Mouse (Mus musculus): ENCODE results near the gene Mapk11. TPM values are rescaled to one million over a fixed set of nuclear protein-coding genes. Genes with fewer than 3 reads are reported as not detected.
A peak's percentile ranks its signal among the peaks of the same experiment; 100 is the strongest.

Mapk11 gene
- polyA plus RNA-seq, 1 experiment, result 9.1 TPM

DNA sequence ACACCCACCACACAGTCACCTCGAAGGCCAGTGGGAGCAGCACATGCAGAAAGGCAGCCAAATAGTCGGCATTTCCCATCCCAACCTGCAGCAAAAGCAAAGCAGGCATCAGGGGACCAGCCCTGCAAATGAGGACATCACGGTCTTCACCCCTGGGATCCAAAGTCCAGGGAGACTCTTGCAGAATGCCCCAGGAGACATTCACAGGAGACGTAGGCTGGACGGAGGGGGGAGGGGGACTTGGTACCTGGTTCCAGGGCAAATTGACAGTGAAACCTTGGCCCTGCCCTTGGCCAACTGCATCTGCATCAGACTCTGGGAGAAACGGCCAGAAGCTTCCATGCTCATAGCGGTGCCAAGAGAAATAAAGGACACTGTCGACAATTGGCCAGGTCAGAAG is 22.8 kb downstream of the Mapk11 start:
- no peaks in the 10 kb centered on the region for H3K27me3 ChIP-seq (ENCODE audit: control insufficient read depth, insufficient read depth, insufficient read length)
- no peak overlapping the region for H3K4me3 ChIP-seq
- H3K79me2 ChIP-seq (ENCODE audit: control insufficient read depth, insufficient read depth), result peaks cover 12% of the 10 kb centered on the region
- no peak overlapping the region for H3ac ChIP-seq (ENCODE audit: control insufficient read depth, insufficient read length)
- peaks cover 5% of the 10 kb centered on the region for H3K36me3 ChIP-seq (ENCODE audit: control insufficient read depth, insufficient read depth)
- TF ChIP-seq SRF (IDR thresholded peaks at IDR 0.05; ENCODE audit: control insufficient read depth, insufficient read length, low read depth) (no peak), TCF12 (IDR thresholded peaks at IDR 0.05; ENCODE audit: insufficient read depth, poor library complexity, severe bottlenecking) (no peak), E2F4 (IDR thresholded peaks at IDR 0.05; ENCODE audit: insufficient read depth) (no peak), MAX (IDR thresholded peaks at IDR 0.05; ENCODE audit: low read depth) (no peak), POLR2AphosphoS2 (IDR thresholded peaks at IDR 0.05; ENCODE audit: insufficient read length, low read depth) (no peak), MYOD1 (IDR thresholded peaks at IDR 0.05; ENCODE audit: control insufficient read depth in 1 of 3, insufficient read length in 2 of 3, low read depth in 2 of 3) (no peak)
- H3K4me2 ChIP-seq (ENCODE audit: low read depth), result no peak overlapping the region

DNA sequence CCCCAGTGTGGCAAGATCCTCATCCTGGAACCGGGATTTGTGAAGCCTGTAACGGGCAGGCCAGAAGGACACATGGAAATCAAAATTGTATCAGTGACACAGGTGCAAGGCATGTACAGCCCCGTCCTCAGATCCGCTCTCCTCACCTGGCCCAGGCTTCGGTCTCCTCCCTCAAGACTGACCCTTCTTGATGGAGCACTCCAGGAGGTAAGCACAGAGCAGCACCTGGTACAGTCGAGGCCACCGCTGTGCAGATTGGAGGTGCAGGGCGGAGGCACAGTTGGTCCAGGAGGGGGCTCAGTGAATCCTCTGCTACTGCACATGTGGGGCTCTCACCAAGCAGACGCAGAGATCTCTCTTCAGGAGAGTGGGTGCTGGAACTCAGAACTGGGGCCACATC is 24.1 kb downstream of the Mapk11 start:
- Histone ChIP-seq H3K4me3 (no peak overlapping the region), H3K36me3 (ENCODE audit: control insufficient read depth, insufficient read depth) (peaks cover 9% of the 10 kb centered on the region), H3K79me2 (ENCODE audit: control insufficient read depth, insufficient read depth) (peaks cover 24% of the 10 kb centered on the region), H3ac (ENCODE audit: control insufficient read depth, insufficient read length) (no peak overlapping the region), H3K27me3 (ENCODE audit: control insufficient read depth, insufficient read depth, insufficient read length) (no peaks in the 10 kb centered on the region), H3K4me2 (ENCODE audit: low read depth) (no peak overlapping the region)
- TF ChIP-seq MAX (IDR thresholded peaks at IDR 0.05; ENCODE audit: low read depth) (no peak), TCF3 (IDR thresholded peaks at IDR 0.05; ENCODE audit: insufficient read length, low read depth) (no peak), SRF (IDR thresholded peaks at IDR 0.05; ENCODE audit: control insufficient read depth, insufficient read length, low read depth) (no peak)

DNA sequence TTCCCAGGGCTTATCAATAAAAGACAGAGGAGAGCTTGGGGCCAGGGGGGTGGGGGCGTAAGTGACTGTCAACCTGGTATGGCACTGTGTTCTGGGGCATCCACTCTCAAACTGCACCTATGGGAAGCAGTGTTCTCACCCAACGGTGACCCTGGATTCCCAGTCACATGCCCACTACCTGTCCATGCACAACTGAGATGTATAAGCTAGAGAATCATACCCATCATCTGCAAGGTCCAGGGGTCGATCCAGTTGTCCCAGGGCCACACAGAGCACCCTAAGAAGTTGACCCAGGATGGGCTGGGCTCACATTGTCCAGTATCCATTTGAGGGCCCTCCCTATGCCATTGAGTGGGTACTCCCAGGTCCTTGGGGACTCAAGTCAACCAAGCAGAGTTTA is 25.1 kb downstream of the Mapk11 start:
- Histone ChIP-seq H3K79me2 (ENCODE audit: control insufficient read depth, insufficient read depth) (peaks cover 34% of the 10 kb centered on the region), H3K27me3 (ENCODE audit: control insufficient read depth, insufficient read depth, insufficient read length) (no peaks in the 10 kb centered on the region), H3K36me3 (ENCODE audit: control insufficient read depth, insufficient read depth) (peaks cover 18% of the 10 kb centered on the region), H3ac (ENCODE audit: control insufficient read depth, insufficient read length) (no peak overlapping the region), H3K4me2 (ENCODE audit: low read depth) (no peak overlapping the region), H3K4me3 (no peak overlapping the region)
- no peak for TF ChIP-seq E2F4 (IDR thresholded peaks at IDR 0.05; ENCODE audit: insufficient read depth)
- TF ChIP-seq CEBPB (IDR thresholded peaks at IDR 0.05; ENCODE audit: insufficient read depth, poor library complexity, severe bottlenecking), result no peak
- no peak for TF ChIP-seq POLR2A (IDR thresholded peaks at IDR 0.05; ENCODE audit: insufficient read length, low read depth)
- TF ChIP-seq USF1 (IDR thresholded peaks at IDR 0.05; ENCODE audit: low read depth), result no peak
- no peak for TF ChIP-seq TCF12 (IDR thresholded peaks at IDR 0.05; ENCODE audit: insufficient read depth, poor library complexity, severe bottlenecking)
- TF ChIP-seq POLR2AphosphoS2 (IDR thresholded peaks at IDR 0.05; ENCODE audit: insufficient read length, low read depth), result no peak
- no peak for TF ChIP-seq TCF3 (IDR thresholded peaks at IDR 0.05; ENCODE audit: insufficient read length, low read depth)
- TF ChIP-seq SRF (IDR thresholded peaks at IDR 0.05; ENCODE audit: control insufficient read depth, insufficient read length, low read depth), result no peak
- TF ChIP-seq MYOG (IDR thresholded peaks at IDR 0.05; ENCODE audit: control insufficient read depth in 1 of 3, insufficient read depth in 1 of 3, insufficient read length in 2 of 3, low read depth in 2 of 3), result no peak
- TF ChIP-seq MYOD1 (IDR thresholded peaks at IDR 0.05; ENCODE audit: control insufficient read depth in 1 of 3, insufficient read length in 2 of 3, low read depth in 2 of 3), result no peak
- no peak for TF ChIP-seq REST (IDR thresholded peaks at IDR 0.05; ENCODE audit: insufficient read depth, insufficient read length)
- no peak for TF ChIP-seq MAX (IDR thresholded peaks at IDR 0.05; ENCODE audit: low read depth)

DNA sequence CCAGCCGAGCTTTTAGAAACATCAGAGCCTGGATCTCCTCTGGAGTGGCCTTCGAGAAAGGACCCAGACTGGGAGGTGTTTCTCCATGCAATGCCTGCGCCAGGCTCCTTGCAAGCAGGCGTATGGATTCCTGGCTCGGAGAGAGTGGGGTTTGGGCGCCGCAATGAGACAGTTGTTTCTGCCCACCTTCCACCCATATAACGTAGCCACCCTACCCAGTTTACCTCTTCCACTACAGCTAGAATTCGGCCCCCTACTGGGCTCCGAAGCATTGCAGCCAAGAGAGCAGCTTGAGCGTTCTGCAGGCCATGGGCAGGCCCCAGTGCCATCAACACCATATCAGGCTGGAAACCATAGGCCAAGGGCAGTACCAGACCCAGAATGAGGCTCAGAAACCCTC is 25.8 kb downstream of the Mapk11 start:
- Histone ChIP-seq H3K79me2 (ENCODE audit: control insufficient read depth, insufficient read depth) (peaks cover 38% of the 10 kb centered on the region), H3K27me3 (ENCODE audit: control insufficient read depth, insufficient read depth, insufficient read length) (no peaks in the 10 kb centered on the region), H3K4me2 (ENCODE audit: low read depth) (peak overlapping the region; percentile 73), H3K36me3 (ENCODE audit: control insufficient read depth, insufficient read depth) (peaks cover 18% of the 10 kb centered on the region), H3ac (ENCODE audit: control insufficient read depth, insufficient read length) (no peak overlapping the region), H3K4me3 (peak overlapping the region; percentile 91)
- TF ChIP-seq SRF (IDR thresholded peaks at IDR 0.05; ENCODE audit: control insufficient read depth, insufficient read length, low read depth) (no peak), MYOG (IDR thresholded peaks at IDR 0.05; ENCODE audit: control insufficient read depth in 1 of 3, insufficient read depth in 1 of 3, insufficient read length in 2 of 3, low read depth in 2 of 3) (no peak), MAX (IDR thresholded peaks at IDR 0.05; ENCODE audit: low read depth) (no peak), POLR2A (IDR thresholded peaks at IDR 0.05; ENCODE audit: insufficient read length, low read depth) (no peak), TCF3 (IDR thresholded peaks at IDR 0.05; ENCODE audit: insufficient read length, low read depth) (no peak), MYOD1 (IDR thresholded peaks at IDR 0.05; ENCODE audit: control insufficient read depth in 1 of 3, insufficient read length in 2 of 3, low read depth in 2 of 3) (no peak), E2F4 (IDR thresholded peaks at IDR 0.05; ENCODE audit: insufficient read depth) (no peak), POLR2AphosphoS2 (IDR thresholded peaks at IDR 0.05; ENCODE audit: insufficient read length, low read depth) (no peak), CEBPB (IDR thresholded peaks at IDR 0.05; ENCODE audit: insufficient read depth, poor library complexity, severe bottlenecking) (no peak), USF1 (IDR thresholded peaks at IDR 0.05; ENCODE audit: low read depth) (no peak)

DNA sequence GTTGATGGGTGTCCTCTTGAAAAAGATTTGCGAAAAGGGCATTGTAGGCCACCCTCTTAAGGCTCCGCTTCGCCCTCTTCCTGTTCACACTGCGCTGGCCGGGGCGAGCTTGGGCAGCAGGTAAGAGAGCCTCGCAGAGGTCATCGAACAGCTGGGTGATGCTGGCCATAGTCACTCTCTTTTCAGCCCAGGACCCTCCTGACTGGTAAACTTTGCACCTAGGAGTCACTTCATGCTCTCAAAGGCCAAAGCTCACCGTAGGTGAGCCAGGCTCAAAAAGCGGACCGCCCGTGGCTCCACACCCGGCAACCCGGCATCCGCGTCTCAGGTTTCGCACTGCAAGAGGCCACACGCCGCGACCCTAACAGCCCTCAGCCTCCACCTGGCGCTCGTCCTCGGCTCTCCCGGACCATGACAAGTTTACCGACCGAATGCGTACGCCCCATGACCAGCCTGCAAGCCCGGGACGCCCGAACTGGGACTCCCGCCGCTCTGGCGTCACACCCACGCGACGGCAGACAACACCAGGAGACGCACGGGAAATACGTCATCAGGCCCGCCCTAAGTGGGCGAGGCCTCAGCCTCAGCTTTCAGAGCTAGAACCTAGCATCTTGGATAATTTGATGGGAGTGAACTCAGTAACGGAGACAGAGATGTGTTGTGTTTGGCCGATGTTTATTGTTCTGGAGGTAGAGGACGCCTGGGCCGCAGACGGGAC is 26.6 kb downstream of the Mapk11 start, which contains the start of gene Tubgcp6:
TSS of gene Tubgcp6 (minus strand) at position 464 of the 718 bp plus-strand sequence.
- peak within 1 kb of the TSS; percentile 91 for H3K4me3 ChIP-seq
- TF ChIP-seq POLR2AphosphoS2 (IDR thresholded peaks at IDR 0.05; ENCODE audit: insufficient read length, low read depth) (peak; percentile 96), USF1 (IDR thresholded peaks at IDR 0.05; ENCODE audit: low read depth) (no peak), TCF3 (IDR thresholded peaks at IDR 0.05; ENCODE audit: insufficient read length, low read depth) (no peak), SRF (IDR thresholded peaks at IDR 0.05; ENCODE audit: control insufficient read depth, insufficient read length, low read depth) (peak; percentile 96), MAX (IDR thresholded peaks at IDR 0.05; ENCODE audit: low read depth) (no peak), MYOD1 (IDR thresholded peaks at IDR 0.05; ENCODE audit: control insufficient read depth in 1 of 3, insufficient read length in 2 of 3, low read depth in 2 of 3) (no peak), E2F4 (IDR thresholded peaks at IDR 0.05; ENCODE audit: insufficient read depth) (peak; percentile 91), REST (IDR thresholded peaks at IDR 0.05; ENCODE audit: insufficient read depth, insufficient read length) (no peak), CEBPB (IDR thresholded peaks at IDR 0.05; ENCODE audit: insufficient read depth, poor library complexity, severe bottlenecking) (no peak), TCF12 (IDR thresholded peaks at IDR 0.05; ENCODE audit: insufficient read depth, poor library complexity, severe bottlenecking) (no peak), POLR2A (IDR thresholded peaks at IDR 0.05; ENCODE audit: insufficient read length, low read depth) (peak; percentile 94), MYOG (IDR thresholded peaks at IDR 0.05; ENCODE audit: control insufficient read depth in 1 of 3, insufficient read depth in 1 of 3, insufficient read length in 2 of 3, low read depth in 2 of 3) (peak in 1 of 3 experiments; percentile 45)

More for the DNA sequence above, 26.6 kb downstream of the Mapk11 start, which contains the start of gene Tubgcp6:
- Histone ChIP-seq H3K36me3 (ENCODE audit: control insufficient read depth, insufficient read depth) (peaks cover 22% of the 10 kb centered on the region), H3K4me2 (ENCODE audit: low read depth) (peak within 1 kb of the TSS; percentile 97), H3K79me2 (ENCODE audit: control insufficient read depth, insufficient read depth) (peaks cover 45% of the 10 kb centered on the region), H3ac (ENCODE audit: control insufficient read depth, insufficient read length) (peak within 1 kb of the TSS; percentile 51), H3K27me3 (ENCODE audit: control insufficient read depth, insufficient read depth, insufficient read length) (no peaks in the 10 kb centered on the region)

All from myocyte (in vitro differentiated cells).